Mouse (Mus musculus): ENCODE measurements around the gene Gm42878. TPM values are rescaled to one million over a fixed set of nuclear protein-coding genes. Genes with fewer than 3 reads are reported as not detected.
"Not testable (repeated sequence)": the region's sequence is repeated elsewhere in the genome, so short reads cannot be mapped to it uniquely, and the experiment has no call there.

Gm42878 gene
- total and polyA plus RNA-seq, 2 experiments from 2014 or later = not detected

GRCm38 (mm10) chr5:121536921-121537555, 8.2 kb downstream of the Gm42878 start:
- no peak overlapping the region for H3K27ac ChIP-seq (ENCODE audit: low read depth, low read length)
- peaks cover 56% of the 10 kb centered on the region for H3K36me3 ChIP-seq (ENCODE audit: insufficient read depth, low read length)
- H3K27me3 ChIP-seq (ENCODE audit: insufficient read depth, low read length) = no peaks in the 10 kb centered on the region
- WGBS = 65% methylated on average over 7 of the region's 7 CpGs
- TF ChIP-seq CTCF (IDR thresholded peaks at IDR 0.05) = no peak
- ATAC-seq (ENCODE audit: low FRiP score) (no peak), DNase-seq (ENCODE audit: low spot score) (no peak)
- no peak overlapping the region for H3K4me2 ChIP-seq (ENCODE audit: low read depth, low read length, poor library complexity, severe bottlenecking)
- H3K9ac ChIP-seq (replicated peaks; ENCODE audit: low read length, poor library complexity, severe bottlenecking) = no peak overlapping the region
- H3K4me3 ChIP-seq (ENCODE audit: low read depth, low read length) = no peak overlapping the region
- H3K9me3 ChIP-seq (ENCODE audit: low read length) = no peaks in the 10 kb centered on the region
- no peaks in the 10 kb centered on the region for H3K4me1 ChIP-seq (ENCODE audit: insufficient read depth, low read length)

GRCm38 (mm10) chr5:121535116-121535515, 10.2 kb downstream of the Gm42878 start:
- ATAC-seq (ENCODE audit: low FRiP score) = no peak
- H3K9ac ChIP-seq (replicated peaks; ENCODE audit: low read length, poor library complexity, severe bottlenecking) = no peak overlapping the region
- TF ChIP-seq CTCF (IDR thresholded peaks at IDR 0.05) = no peak
- no peak for DNase-seq (ENCODE audit: low spot score)
- WGBS = 96% methylated on average over 3 of the region's 3 CpGs
- no peak overlapping the region for H3K27ac ChIP-seq (ENCODE audit: low read depth, low read length)
- no peaks in the 10 kb centered on the region for H3K9me3 ChIP-seq (ENCODE audit: low read length)
- no peak overlapping the region for H3K4me3 ChIP-seq (ENCODE audit: low read depth, low read length)
- H3K4me1 ChIP-seq (ENCODE audit: insufficient read depth, low read length) = no peaks in the 10 kb centered on the region
- no peak overlapping the region for H3K4me2 ChIP-seq (ENCODE audit: low read depth, low read length, poor library complexity, severe bottlenecking)
- peaks cover 70% of the 10 kb centered on the region for H3K36me3 ChIP-seq (ENCODE audit: insufficient read depth, low read length)
- no peaks in the 10 kb centered on the region for H3K27me3 ChIP-seq (ENCODE audit: insufficient read depth, low read length)

GRCm38 (mm10) chr5:121534521-121534920, 10.8 kb downstream of the Gm42878 start:
- 98% methylated on average over 5 of the region's 5 CpGs for WGBS
- no peak for DNase-seq (ENCODE audit: low spot score)
- peaks cover 74% of the 10 kb centered on the region for H3K36me3 ChIP-seq (ENCODE audit: insufficient read depth, low read length)
- H3K4me1 ChIP-seq (ENCODE audit: insufficient read depth, low read length) = no peaks in the 10 kb centered on the region
- no peak overlapping the region for H3K4me3 ChIP-seq (ENCODE audit: low read depth, low read length)
- no peak for ATAC-seq (ENCODE audit: low FRiP score)
- peak; percentile 54 for TF ChIP-seq CTCF (IDR thresholded peaks at IDR 0.05)
- H3K4me2 ChIP-seq (ENCODE audit: low read depth, low read length, poor library complexity, severe bottlenecking) = no peak overlapping the region
- H3K9me3 ChIP-seq (ENCODE audit: low read length) = no peaks in the 10 kb centered on the region
- H3K9ac ChIP-seq (replicated peaks; ENCODE audit: low read length, poor library complexity, severe bottlenecking) = no peak overlapping the region
- H3K27me3 ChIP-seq (ENCODE audit: insufficient read depth, low read length) = no peaks in the 10 kb centered on the region
- H3K27ac ChIP-seq (ENCODE audit: low read depth, low read length) = no peak overlapping the region

GRCm38 (mm10) chr5:121526961-121527360, 18.3 kb downstream of the Gm42878 start:
- DNase-seq (ENCODE audit: low spot score) = no peak
- no peak for ATAC-seq (ENCODE audit: low FRiP score)
- Histone ChIP-seq H3K9me3 (ENCODE audit: low read length) (no peaks in the 10 kb centered on the region), H3K9ac (replicated peaks; ENCODE audit: low read length, poor library complexity, severe bottlenecking) (no peak overlapping the region), H3K36me3 (ENCODE audit: insufficient read depth, low read length) (peaks cover 66% of the 10 kb centered on the region), H3K27ac (ENCODE audit: low read depth, low read length) (no peak overlapping the region), H3K4me2 (ENCODE audit: low read depth, low read length, poor library complexity, severe bottlenecking) (no peak overlapping the region), H3K4me1 (ENCODE audit: insufficient read depth, low read length) (no peaks in the 10 kb centered on the region), H3K27me3 (ENCODE audit: insufficient read depth, low read length) (no peaks in the 10 kb centered on the region), H3K4me3 (ENCODE audit: low read depth, low read length) (no peak overlapping the region)
- 74% methylated on average over 8 of the region's 8 CpGs for WGBS
- no peak for TF ChIP-seq CTCF (IDR thresholded peaks at IDR 0.05)

GRCm38 (mm10) chr5:121526526-121526925, 18.8 kb downstream of the Gm42878 start:
- H3K9ac ChIP-seq (replicated peaks; ENCODE audit: low read length, poor library complexity, severe bottlenecking) = no peak overlapping the region
- no peak overlapping the region for H3K4me3 ChIP-seq (ENCODE audit: low read depth, low read length)
- no peaks in the 10 kb centered on the region for H3K9me3 ChIP-seq (ENCODE audit: low read length)
- no peaks in the 10 kb centered on the region for H3K27me3 ChIP-seq (ENCODE audit: insufficient read depth, low read length)
- H3K4me2 ChIP-seq (ENCODE audit: low read depth, low read length, poor library complexity, severe bottlenecking) = no peak overlapping the region
- H3K4me1 ChIP-seq (ENCODE audit: insufficient read depth, low read length) = no peaks in the 10 kb centered on the region
- WGBS = 83% methylated on average over 7 of the region's 7 CpGs
- no peak overlapping the region for H3K27ac ChIP-seq (ENCODE audit: low read depth, low read length)
- no peak for DNase-seq (ENCODE audit: low spot score)
- TF ChIP-seq CTCF (IDR thresholded peaks at IDR 0.05) = no peak
- ATAC-seq (ENCODE audit: low FRiP score) = no peak
- peaks cover 65% of the 10 kb centered on the region for H3K36me3 ChIP-seq (ENCODE audit: insufficient read depth, low read length)

- Histone ChIP-seq H3K9ac (replicated peaks; ENCODE audit: low read length, poor library complexity, severe bottlenecking) (no peak overlapping the region), H3K27ac (ENCODE audit: low read depth, low read length) (no peak overlapping the region), H3K4me3 (ENCODE audit: low read depth, low read length) (no peak overlapping the region), H3K36me3 (ENCODE audit: insufficient read depth, low read length) (peaks cover 65% of the 10 kb centered on the region), H3K27me3 (ENCODE audit: insufficient read depth, low read length) (no peaks in the 10 kb centered on the region), H3K4me1 (ENCODE audit: insufficient read depth, low read length) (no peaks in the 10 kb centered on the region), H3K9me3 (ENCODE audit: low read length) (no peaks in the 10 kb centered on the region), H3K4me2 (ENCODE audit: low read depth, low read length, poor library complexity, severe bottlenecking) (no peak overlapping the region)
- DNase-seq (ENCODE audit: low spot score) (no peak), ATAC-seq (ENCODE audit: low FRiP score) (no peak)
- 85% methylated on average over 14 of the region's 14 CpGs for WGBS
- TF ChIP-seq CTCF (IDR thresholded peaks at IDR 0.05) = no peak
Measured at GRCm38 (mm10) chr5:121525774-121526450, 19.4 kb downstream of the Gm42878 start.

GRCm38 (mm10) chr5:121519758-121520157, 25.5 kb downstream of the Gm42878 start:
- H3K36me3 ChIP-seq (ENCODE audit: insufficient read depth, low read length) = peaks cover 18% of the 10 kb centered on the region
- H3K27me3 ChIP-seq (ENCODE audit: insufficient read depth, low read length); H3K9me3 ChIP-seq (ENCODE audit: low read length); H3K27ac ChIP-seq (ENCODE audit: low read depth, low read length); ATAC-seq (ENCODE audit: low FRiP score); H3K9ac ChIP-seq (replicated peaks; ENCODE audit: low read length, poor library complexity, severe bottlenecking); H3K4me1 ChIP-seq (ENCODE audit: insufficient read depth, low read length); H3K4me3 ChIP-seq (ENCODE audit: low read depth, low read length); DNase-seq (ENCODE audit: low spot score); H3K4me2 ChIP-seq (ENCODE audit: low read depth, low read length, poor library complexity, severe bottlenecking): not testable (repeated sequence)
- WGBS = 93% methylated on average over 10 of the region's 17 CpGs
